Mouse (Mus musculus): ENCODE data around the gene Syt7. TPM values are rescaled to one million over a fixed set of nuclear protein-coding genes. Genes with fewer than 3 reads are reported as not detected.
A peak's percentile ranks its signal among the peaks of the same experiment; 100 is the strongest.

The Syt7 gene
- polyA plus RNA-seq, 1 experiment: 11.0 TPM

- TF ChIP-seq POLR2A (IDR thresholded peaks at IDR 0.05; ENCODE audit: control insufficient read depth, low read depth, low read length) (no peak), CTCF (IDR thresholded peaks at IDR 0.05; ENCODE audit: control insufficient read depth, insufficient read depth, insufficient replicate concordance, low read depth, low read length) (no peak)
Measured at GRCm38 (mm10) chr19:10425484-10426270, 36.8 kb downstream of the Syt7 start.

GRCm38 (mm10) chr19:10426312-10426711 lies 37.4 kb downstream of the Syt7 start:
- no peaks in the 10 kb centered on the region for H3K36me3 ChIP-seq (ENCODE audit: control insufficient read depth, insufficient read depth, low read length)
- no peaks in the 10 kb centered on the region for H3K27me3 ChIP-seq (ENCODE audit: control insufficient read depth, insufficient read depth, low read length)
- no peak overlapping the region for H3K4me3 ChIP-seq (ENCODE audit: control insufficient read depth, low read depth, low read length)
- H3K4me1 ChIP-seq (ENCODE audit: control insufficient read depth, insufficient read depth, low read length): peaks cover 16% of the 10 kb centered on the region
- TF ChIP-seq CTCF (IDR thresholded peaks at IDR 0.05; ENCODE audit: control insufficient read depth, insufficient read depth, insufficient replicate concordance, low read depth, low read length): no peak
- no peak for TF ChIP-seq POLR2A (IDR thresholded peaks at IDR 0.05; ENCODE audit: control insufficient read depth, low read depth, low read length)
- peak overlapping the region; percentile 45; the same call in 1 of the 2 replicates for H3K27ac ChIP-seq (ENCODE audit: control insufficient read depth, insufficient read depth, low read depth, low read length)

More at GRCm38 (mm10) chr19:10425484-10426270, 36.8 kb downstream of the Syt7 start:
- Histone ChIP-seq H3K27me3 (ENCODE audit: control insufficient read depth, insufficient read depth, low read length) (no peaks in the 10 kb centered on the region), H3K4me3 (ENCODE audit: control insufficient read depth, low read depth, low read length) (no peak overlapping the region), H3K4me1 (ENCODE audit: control insufficient read depth, insufficient read depth, low read length) (peaks cover 16% of the 10 kb centered on the region), H3K27ac (ENCODE audit: control insufficient read depth, insufficient read depth, low read depth, low read length) (no peak overlapping the region; the same call in 1 of the 2 replicates), H3K36me3 (ENCODE audit: control insufficient read depth, insufficient read depth, low read length) (no peaks in the 10 kb centered on the region)

GRCm38 (mm10) chr19:10426793-10427192 lies 37.9 kb downstream of the Syt7 start:
- Histone ChIP-seq H3K27me3 (ENCODE audit: control insufficient read depth, insufficient read depth, low read length) (no peaks in the 10 kb centered on the region), H3K4me3 (ENCODE audit: control insufficient read depth, low read depth, low read length) (no peak overlapping the region), H3K36me3 (ENCODE audit: control insufficient read depth, insufficient read depth, low read length) (no peaks in the 10 kb centered on the region), H3K27ac (ENCODE audit: control insufficient read depth, insufficient read depth, low read depth, low read length) (peak overlapping the region; percentile 51), H3K4me1 (ENCODE audit: control insufficient read depth, insufficient read depth, low read length) (peaks cover 16% of the 10 kb centered on the region)
- TF ChIP-seq POLR2A (IDR thresholded peaks at IDR 0.05; ENCODE audit: control insufficient read depth, low read depth, low read length): no peak

- Histone ChIP-seq H3K27me3 (ENCODE audit: control insufficient read depth, insufficient read depth, low read length) (no peaks in the 10 kb centered on the region), H3K36me3 (ENCODE audit: control insufficient read depth, insufficient read depth, low read length) (no peaks in the 10 kb centered on the region), H3K4me1 (ENCODE audit: control insufficient read depth, insufficient read depth, low read length) (peaks cover 12% of the 10 kb centered on the region), H3K27ac (ENCODE audit: control insufficient read depth, insufficient read depth, low read depth, low read length) (peak overlapping the region; percentile 65), H3K4me3 (ENCODE audit: control insufficient read depth, low read depth, low read length) (no peak overlapping the region)
- TF ChIP-seq POLR2A (IDR thresholded peaks at IDR 0.05; ENCODE audit: control insufficient read depth, low read depth, low read length) (no peak), CTCF (IDR thresholded peaks at IDR 0.05; ENCODE audit: control insufficient read depth, insufficient read depth, insufficient replicate concordance, low read depth, low read length) (no peak)
Measured at GRCm38 (mm10) chr19:10427431-10427830, 38.5 kb downstream of the Syt7 start.

DNA sequence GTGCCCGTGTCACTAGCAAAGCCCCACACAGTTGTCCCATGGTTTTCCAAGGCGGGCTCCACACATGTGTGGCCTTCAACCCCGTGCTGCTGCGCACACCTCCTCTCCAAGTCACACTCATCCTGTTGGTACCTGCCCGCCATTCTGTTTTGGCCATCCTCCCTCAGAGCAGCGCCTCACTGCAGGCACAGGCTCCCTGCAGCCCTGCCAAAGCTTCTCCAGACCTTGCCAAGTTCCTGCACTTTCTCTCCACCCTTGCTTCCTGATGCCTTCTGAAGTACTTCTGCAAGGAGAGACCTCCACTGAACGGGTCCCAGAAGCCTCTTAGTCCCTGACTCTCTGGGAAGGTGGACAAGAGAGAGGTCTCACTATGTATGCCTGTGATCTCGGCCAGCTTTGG lies 40.5 kb downstream of the Syt7 start:
- H3K27ac ChIP-seq (ENCODE audit: control insufficient read depth, insufficient read depth, low read depth, low read length): no peak overlapping the region
- TF ChIP-seq POLR2A (IDR thresholded peaks at IDR 0.05; ENCODE audit: control insufficient read depth, low read depth, low read length): no peak
- TF ChIP-seq CTCF (IDR thresholded peaks at IDR 0.05; ENCODE audit: control insufficient read depth, insufficient read depth, insufficient replicate concordance, low read depth, low read length): no peak
- H3K4me3 ChIP-seq (ENCODE audit: control insufficient read depth, low read depth, low read length): no peak overlapping the region
- peaks cover 12% of the 10 kb centered on the region for H3K4me1 ChIP-seq (ENCODE audit: control insufficient read depth, insufficient read depth, low read length)
- H3K36me3 ChIP-seq (ENCODE audit: control insufficient read depth, insufficient read depth, low read length): no peaks in the 10 kb centered on the region
- H3K27me3 ChIP-seq (ENCODE audit: control insufficient read depth, insufficient read depth, low read length): no peaks in the 10 kb centered on the region

- Histone ChIP-seq H3K36me3 (ENCODE audit: control insufficient read depth, insufficient read depth, low read length) (no peaks in the 10 kb centered on the region), H3K4me3 (ENCODE audit: control insufficient read depth, low read depth, low read length) (no peak overlapping the region), H3K27ac (ENCODE audit: control insufficient read depth, insufficient read depth, low read depth, low read length) (no peak overlapping the region), H3K4me1 (ENCODE audit: control insufficient read depth, insufficient read depth, low read length) (peaks cover 4% of the 10 kb centered on the region), H3K27me3 (ENCODE audit: control insufficient read depth, insufficient read depth, low read length) (no peaks in the 10 kb centered on the region)
- no peak for TF ChIP-seq POLR2A (IDR thresholded peaks at IDR 0.05; ENCODE audit: control insufficient read depth, low read depth, low read length)
- no peak for TF ChIP-seq CTCF (IDR thresholded peaks at IDR 0.05; ENCODE audit: control insufficient read depth, insufficient read depth, insufficient replicate concordance, low read depth, low read length)
Measured at GRCm38 (mm10) chr19:10431410-10431809, 42.5 kb downstream of the Syt7 start.

GRCm38 (mm10) chr19:10431841-10432240 lies 43.0 kb downstream of the Syt7 start:
- TF ChIP-seq POLR2A (IDR thresholded peaks at IDR 0.05; ENCODE audit: control insufficient read depth, low read depth, low read length): no peak
- TF ChIP-seq CTCF (IDR thresholded peaks at IDR 0.05; ENCODE audit: control insufficient read depth, insufficient read depth, insufficient replicate concordance, low read depth, low read length): no peak
- H3K36me3 ChIP-seq (ENCODE audit: control insufficient read depth, insufficient read depth, low read length): no peaks in the 10 kb centered on the region
- H3K4me1 ChIP-seq (ENCODE audit: control insufficient read depth, insufficient read depth, low read length): peaks cover 2% of the 10 kb centered on the region; the same call in 1 of the 2 replicates
- H3K27ac ChIP-seq (ENCODE audit: control insufficient read depth, insufficient read depth, low read depth, low read length): no peak overlapping the region
- H3K27me3 ChIP-seq (ENCODE audit: control insufficient read depth, insufficient read depth, low read length): no peaks in the 10 kb centered on the region
- no peak overlapping the region for H3K4me3 ChIP-seq (ENCODE audit: control insufficient read depth, low read depth, low read length)
